Mouse (Mus musculus) neural tube, embryonic 14.5 days (tissue): ENCODE data around the gene Fam227b. TPM values are rescaled to one million over a fixed set of nuclear protein-coding genes. Genes with fewer than 3 reads are reported as not detected.

ENCODE experiments used
- ATAC-seq: fragments of 200-750 bp; cut with Nextera tagmentation; 2 replicates; pipeline ENCODE4 v1.8.0; 2017; ENCODE audit warnings: low read depth, mild to moderate bottlenecking, moderate TSS enrichment, moderate library complexity
- H3K27ac ChIP-seq: fragments of 300-500 bp; sonication (generic); 2 replicates; pipeline ENCODE4 v1.5.1; 2014; ENCODE audit warnings: low read depth, mild to moderate bottlenecking, control low read depth, low read length, moderate library complexity, mixed read lengths
- H3K27me3 ChIP-seq: fragments of 300-500 bp; sonication (generic); 2 replicates; pipeline ENCODE4 v1.6.1; 2014; ENCODE audit warnings: low read length; ENCODE audit not compliant: control insufficient read depth, insufficient read depth
- H3K36me3 ChIP-seq: fragments of 300-500 bp; sonication (generic); 2 replicates; pipeline ENCODE4 v1.6.1; 2014; ENCODE audit warnings: low read length, mixed read lengths; ENCODE audit not compliant: control insufficient read depth, insufficient read depth
- H3K4me1 ChIP-seq: fragments of 300-500 bp; sonication (generic); 2 replicates; pipeline ENCODE4 v1.6.1; 2014; ENCODE audit warnings: low read length; ENCODE audit not compliant: control insufficient read depth, insufficient read depth
- H3K4me2 ChIP-seq: fragments of 300-500 bp; sonication (generic); 2 replicates; pipeline ENCODE4 v1.6.1; 2014; ENCODE audit warnings: mild to moderate bottlenecking, low read depth, low read length, control low read depth
- H3K4me3 ChIP-seq: fragments of 300-500 bp; sonication (generic); 2 replicates; pipeline ENCODE4 v1.5.1; 2014; ENCODE audit warnings: low read depth, low read length, control low read depth, mixed read lengths
- H3K9ac ChIP-seq: fragments of 300-500 bp; sonication (generic); replicated peaks from 2 replicates; pipeline ENCODE4 v1.6.1; 2014; ENCODE audit warnings: low read depth, mild to moderate bottlenecking, control low read depth, low read length, mixed read lengths
- H3K9me3 ChIP-seq: fragments of 300-500 bp; sonication (generic); 2 replicates; pipeline ENCODE4 v1.6.1; 2016; ENCODE audit warnings: low read length; ENCODE audit not compliant: control insufficient read depth
- WGBS: fragments of 180-500 bp; shearing (Covaris S2); extraction: QIAGEN DNeasy Blood & Tissue Kit; methylation state at CpG from one replicate; pipeline ENCODE4 v1.1.7; 2014; 5-methylcytosine and 5-hydroxymethylcytosine counted together
- polyA plus RNA-seq: library from polyadenylated mRNA; unstranded; fragments of >200 nt; fragmentation: Nextera tagmentation; extraction: Ambion mirVana; gene quantifications from 2 replicates; pipeline ENCODE4 v1.2.1, GENCODE M21; 2014

Gene Fam227b
- polyA plus RNA-seq, 1 experiment from 2014 or later, result not detected

- Histone ChIP-seq H3K4me3 (no peak overlapping the region), H3K36me3 (no peaks in the 10 kb centered on the region), H3K27me3 (no peaks in the 10 kb centered on the region), H3K27ac (no peak overlapping the region), H3K9ac (no peak overlapping the region), H3K4me1 (no peaks in the 10 kb centered on the region), H3K4me2 (no peak overlapping the region), H3K9me3 (no peaks in the 10 kb centered on the region)
- WGBS, result 65% methylated on average over 1 of the region's 1 CpGs
- no peak for ATAC-seq
Measured at GRCm38 (mm10) chr2:126069740-126070139, 82.1 kb downstream of the Fam227b start.

GRCm38 (mm10) chr2:126065303-126065856 lies 86.4 kb downstream of the Fam227b start:
- ATAC-seq, result no peak
- Histone ChIP-seq H3K4me3 (no peak overlapping the region), H3K4me2 (no peak overlapping the region), H3K9me3 (no peaks in the 10 kb centered on the region), H3K4me1 (no peaks in the 10 kb centered on the region), H3K36me3 (no peaks in the 10 kb centered on the region), H3K27ac (no peak overlapping the region), H3K27me3 (no peaks in the 10 kb centered on the region), H3K9ac (no peak overlapping the region)
- 92% methylated on average over 3 of the region's 3 CpGs for WGBS

- ATAC-seq, result no peak
- Histone ChIP-seq H3K9ac (no peak overlapping the region), H3K4me3 (no peak overlapping the region), H3K27me3 (no peaks in the 10 kb centered on the region), H3K27ac (no peak overlapping the region), H3K9me3 (no peaks in the 10 kb centered on the region), H3K4me2 (no peak overlapping the region), H3K36me3 (no peaks in the 10 kb centered on the region), H3K4me1 (no peaks in the 10 kb centered on the region)
- WGBS, result 57% methylated on average over 2 of the region's 2 CpGs
Measured at GRCm38 (mm10) chr2:126064814-126065213, 87.0 kb downstream of the Fam227b start.

DNA sequence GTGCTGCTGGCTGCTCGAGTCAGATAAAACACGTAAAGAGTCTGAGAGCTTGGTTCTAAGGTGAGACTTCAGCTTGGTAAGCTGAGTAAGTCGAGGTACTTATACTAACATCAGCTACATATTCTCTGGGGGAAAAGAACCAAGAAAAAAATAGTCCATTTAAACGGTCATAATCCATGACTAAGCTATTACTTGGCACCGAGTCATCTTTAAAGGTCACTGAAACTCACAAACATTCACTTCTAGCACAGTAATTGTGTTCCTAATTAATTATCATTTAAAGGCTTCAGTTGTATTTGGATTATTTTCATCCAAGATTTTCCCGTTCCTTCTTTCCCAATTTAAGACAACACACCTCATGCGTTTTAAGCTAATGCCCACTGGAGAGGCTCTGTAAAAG lies 88.9 kb downstream of the Fam227b start:
- Histone ChIP-seq H3K9me3 (no peaks in the 10 kb centered on the region), H3K36me3 (no peaks in the 10 kb centered on the region), H3K4me3 (no peak overlapping the region), H3K27me3 (no peaks in the 10 kb centered on the region), H3K27ac (no peak overlapping the region), H3K9ac (no peak overlapping the region), H3K4me1 (no peaks in the 10 kb centered on the region), H3K4me2 (no peak overlapping the region)
- ATAC-seq, result no peak
- 85% methylated on average over 7 of the region's 7 CpGs for WGBS

DNA sequence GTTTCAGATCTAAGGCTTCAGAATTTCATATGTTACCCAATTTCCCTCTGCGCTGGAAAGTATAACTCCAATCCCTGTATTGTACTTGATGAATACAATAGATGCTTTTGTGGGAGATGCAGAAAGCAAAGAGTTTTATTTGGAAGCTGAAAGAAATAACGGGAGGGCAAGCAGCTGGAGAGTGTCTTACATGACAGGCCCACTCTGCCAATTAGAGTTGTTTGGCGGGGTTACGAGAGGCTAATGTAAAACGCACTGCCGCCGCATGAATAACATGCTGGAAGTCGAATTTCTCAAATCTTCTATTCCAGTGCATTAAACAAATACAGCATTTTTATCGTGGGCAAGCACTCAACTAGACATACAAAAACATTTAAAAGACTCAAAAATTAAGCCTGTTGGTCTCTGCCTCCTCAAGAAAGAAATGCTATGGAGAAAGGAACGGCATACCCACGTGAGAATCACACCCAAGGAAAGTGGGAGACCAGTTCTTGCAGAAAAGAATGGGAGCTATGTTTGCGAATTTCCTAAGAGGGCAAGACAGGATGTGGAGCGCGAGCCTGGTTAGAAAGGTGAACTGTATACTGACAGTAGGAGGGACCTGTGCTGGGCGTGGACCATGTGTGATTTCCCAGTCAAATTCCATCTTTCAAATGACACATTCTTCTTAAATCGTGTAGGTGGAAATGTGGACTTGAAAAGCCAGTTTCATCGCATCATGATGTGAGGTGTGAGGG lies 90.6 kb downstream of the Fam227b start:
- no peak overlapping the region for H3K4me3 ChIP-seq
- no peaks in the 10 kb centered on the region for H3K4me1 ChIP-seq
- no peak overlapping the region for H3K9ac ChIP-seq
- H3K4me2 ChIP-seq, result no peak overlapping the region
- H3K27me3 ChIP-seq, result no peaks in the 10 kb centered on the region
- ATAC-seq, result no peak
- H3K27ac ChIP-seq, result no peak overlapping the region
- WGBS, result 77% methylated on average over 17 of the region's 17 CpGs
- H3K9me3 ChIP-seq, result no peaks in the 10 kb centered on the region
- no peaks in the 10 kb centered on the region for H3K36me3 ChIP-seq

DNA sequence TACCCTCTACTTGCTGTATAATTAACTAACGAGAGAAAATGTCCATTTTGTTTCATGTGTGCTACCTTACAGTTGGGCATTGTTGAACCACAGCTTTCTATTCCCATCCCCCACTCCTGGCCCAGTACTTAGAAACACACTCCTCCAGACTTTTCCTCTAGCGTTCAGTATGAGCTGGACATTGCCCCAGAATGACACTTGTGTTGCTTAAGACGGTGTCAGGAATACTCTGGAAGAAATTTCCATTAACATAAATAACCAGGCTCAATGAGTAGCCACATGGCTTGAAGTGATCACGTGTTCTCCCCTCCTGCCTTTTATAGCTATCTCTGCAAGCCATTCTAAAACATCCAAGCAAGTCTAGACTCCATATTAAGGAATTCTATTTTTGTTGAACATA lies 91.2 kb downstream of the Fam227b start:
- H3K27ac ChIP-seq, result no peak overlapping the region
- no peaks in the 10 kb centered on the region for H3K27me3 ChIP-seq
- H3K9me3 ChIP-seq, result no peaks in the 10 kb centered on the region
- H3K4me2 ChIP-seq, result no peak overlapping the region
- ATAC-seq, result no peak
- 62% methylated on average over 4 of the region's 4 CpGs for WGBS
- no peak overlapping the region for H3K4me3 ChIP-seq
- H3K36me3 ChIP-seq, result no peaks in the 10 kb centered on the region
- H3K9ac ChIP-seq, result no peak overlapping the region
- H3K4me1 ChIP-seq, result no peaks in the 10 kb centered on the region

DNA sequence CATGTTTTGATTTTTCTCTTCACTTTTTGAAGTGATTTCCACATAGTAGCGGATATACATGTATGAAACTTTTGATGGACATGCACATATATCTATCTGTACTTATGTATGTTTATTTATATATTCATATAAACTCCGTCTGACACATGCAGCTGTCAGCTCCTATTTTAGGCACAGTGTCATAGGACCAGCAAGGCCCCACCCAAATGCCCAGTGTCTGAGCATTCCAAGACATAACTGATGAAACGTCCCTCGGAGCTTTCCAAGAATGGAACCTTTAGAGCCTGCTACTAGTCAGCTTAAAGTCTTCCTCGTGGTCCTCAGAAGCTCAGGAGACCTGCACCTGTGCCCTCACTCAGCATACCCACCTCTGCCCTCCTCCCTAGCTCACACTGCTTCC lies 98.1 kb downstream of the Fam227b start:
- Histone ChIP-seq H3K4me3 (no peak overlapping the region), H3K27me3 (no peaks in the 10 kb centered on the region), H3K4me2 (no peak overlapping the region), H3K9ac (no peak overlapping the region), H3K27ac (no peak overlapping the region), H3K9me3 (no peaks in the 10 kb centered on the region), H3K36me3 (no peaks in the 10 kb centered on the region), H3K4me1 (no peaks in the 10 kb centered on the region)
- WGBS, result 75% methylated on average over 5 of the region's 5 CpGs
- no peak for ATAC-seq

DNA sequence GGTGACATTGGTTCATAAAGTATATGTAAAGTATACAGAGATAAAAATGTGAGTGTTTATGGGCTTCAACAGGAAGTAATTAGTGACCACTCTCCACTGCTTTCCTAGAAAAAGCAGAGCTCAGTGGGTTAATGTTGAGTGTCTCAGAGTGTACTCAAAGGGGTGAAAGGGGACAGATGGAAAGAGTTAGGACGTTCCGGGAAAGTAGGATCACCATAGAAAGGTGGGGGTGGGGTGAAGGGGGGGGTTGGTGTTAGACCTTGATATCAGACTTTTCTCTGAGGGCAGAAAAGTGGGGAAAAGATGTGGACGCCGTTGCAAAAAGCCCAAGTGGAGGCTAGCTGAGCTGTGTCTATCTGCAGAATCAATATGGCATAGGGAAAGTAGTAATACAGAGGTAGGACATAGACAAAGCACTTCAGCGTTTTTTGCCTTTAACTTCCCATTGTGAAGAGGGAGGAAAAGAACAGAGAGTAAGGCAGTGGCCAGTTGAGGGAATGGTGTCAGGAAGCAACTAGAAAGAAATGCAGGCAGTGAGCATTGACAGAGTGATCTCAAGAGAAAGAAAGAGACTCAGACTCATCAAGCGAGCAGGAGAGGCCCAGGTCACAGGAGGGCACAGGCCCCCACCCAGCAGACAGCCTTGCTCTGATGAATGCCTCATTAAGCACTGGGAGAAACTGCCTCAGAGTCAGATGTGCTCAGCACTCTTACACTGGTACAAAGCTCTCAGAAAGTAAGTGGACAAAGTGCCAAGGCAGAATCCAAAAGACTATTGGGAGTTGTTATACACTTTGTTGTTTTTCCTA lies 98.9 kb downstream of the Fam227b start:
- Histone ChIP-seq H3K4me3 (no peak overlapping the region), H3K27ac (no peak overlapping the region), H3K4me1 (no peaks in the 10 kb centered on the region), H3K36me3 (no peaks in the 10 kb centered on the region), H3K9ac (no peak overlapping the region), H3K27me3 (no peaks in the 10 kb centered on the region), H3K9me3 (no peaks in the 10 kb centered on the region), H3K4me2 (no peak overlapping the region)
- no peak for ATAC-seq
- WGBS, result 37% methylated on average over 6 of the region's 6 CpGs

DNA sequence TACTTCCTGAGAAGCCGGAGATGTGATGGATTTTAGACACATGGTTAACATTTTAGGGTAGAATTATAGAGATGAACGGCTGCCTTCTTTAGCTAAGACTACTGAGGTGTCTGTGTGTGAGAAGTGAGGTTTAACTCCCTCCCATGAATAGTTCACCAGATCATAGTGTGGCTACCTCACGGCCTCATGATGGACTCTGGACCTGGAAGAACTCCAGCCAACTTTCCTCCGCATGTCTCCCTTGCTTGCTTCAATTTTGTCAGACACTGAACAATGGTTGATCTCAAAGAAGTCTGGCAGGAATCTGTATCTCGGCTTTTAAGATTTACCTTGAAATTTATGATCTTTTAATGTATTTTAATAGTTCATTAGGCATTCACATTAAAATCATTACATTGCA lies 106.2 kb downstream of the Fam227b start:
- no peak for ATAC-seq
- 89% methylated on average over 5 of the region's 5 CpGs for WGBS
- Histone ChIP-seq H3K4me3 (no peak overlapping the region), H3K36me3 (no peaks in the 10 kb centered on the region), H3K4me1 (no peaks in the 10 kb centered on the region), H3K27me3 (no peaks in the 10 kb centered on the region), H3K27ac (no peak overlapping the region), H3K9me3 (no peaks in the 10 kb centered on the region), H3K4me2 (no peak overlapping the region), H3K9ac (no peak overlapping the region)
